Mouse (Mus musculus): ENCODE data around the gene Ccl7. TPM values are rescaled to one million over a fixed set of nuclear protein-coding genes. Genes with fewer than 3 reads are reported as not detected.

The Ccl7 gene
- total RNA-seq, 1 experiment: 6.3 TPM

- TF ChIP-seq ZC3H11A (IDR thresholded peaks at IDR 0.05; ENCODE audit: borderline replicate concordance, low read depth, low read length): no peak
- no peak for TF ChIP-seq HCFC1 (IDR thresholded peaks at IDR 0.05; ENCODE audit: borderline replicate concordance, insufficient read depth, low read length)
- no peak for TF ChIP-seq ZNF384 (IDR thresholded peaks at IDR 0.05; ENCODE audit: low read depth, low read length)
- TF ChIP-seq CHD2 (IDR thresholded peaks at IDR 0.05; ENCODE audit: low read depth, low read length): no peak
- no peak for TF ChIP-seq MAFK (IDR thresholded peaks at IDR 0.05; ENCODE audit: insufficient read depth, low read depth, low read length)
- no peak overlapping the region for H3K27ac ChIP-seq (ENCODE audit: insufficient read depth, low read depth, low read length, poor library complexity, severe bottlenecking)
- in situ Hi-C loops (cut with MboI; ENCODE audit: low sequenced_read_pairs in 2 of 2, unreplicated experiment in 2 of 2): loop anchor here in 1 of 2 experiments (25.0 kb wide), 1 partner anchor 188 kb away; no protein-coding TSS in a partner anchor
- H3K4me3 ChIP-seq (ENCODE audit: insufficient read depth in 1 of 2, low read depth in 1 of 2, low read length in 2 of 2, poor library complexity in 1 of 2, severe bottlenecking in 1 of 2): no peak overlapping the region
- no peak for DNase-seq (ENCODE audit: low read depth, low spot score)
- no peaks in the 10 kb centered on the region for H3K36me3 ChIP-seq (ENCODE audit: control insufficient read depth, insufficient read depth, low read length, poor library complexity, severe bottlenecking)
- no peaks in the 10 kb centered on the region for H3K9me3 ChIP-seq (ENCODE audit: control insufficient read depth, insufficient read depth, low read depth, low read length)
- no peak overlapping the region for H3K9ac ChIP-seq (ENCODE audit: insufficient read depth, low read depth, low read length, poor library complexity, severe bottlenecking)
- no peaks in the 10 kb centered on the region for H3K4me1 ChIP-seq (ENCODE audit: control insufficient read depth in 2 of 2, insufficient read depth in 2 of 2, low read length in 2 of 2, poor library complexity in 1 of 2)
Measured at GRCm38 (mm10) chr11:81999469-81999868, 46.0 kb upstream of the Ccl7 start.

GRCm38 (mm10) chr11:82000581-82000980 lies 44.9 kb upstream of the Ccl7 start:
- Histone ChIP-seq H3K9ac (ENCODE audit: insufficient read depth, low read depth, low read length, poor library complexity, severe bottlenecking) (no peak overlapping the region), H3K4me3 (ENCODE audit: insufficient read depth in 1 of 2, low read depth in 1 of 2, low read length in 2 of 2, poor library complexity in 1 of 2, severe bottlenecking in 1 of 2) (no peak overlapping the region), H3K4me1 (ENCODE audit: control insufficient read depth in 2 of 2, insufficient read depth in 2 of 2, low read length in 2 of 2, poor library complexity in 1 of 2) (no peaks in the 10 kb centered on the region), H3K9me3 (ENCODE audit: control insufficient read depth, insufficient read depth, low read depth, low read length) (no peaks in the 10 kb centered on the region), H3K27ac (ENCODE audit: insufficient read depth, low read depth, low read length, poor library complexity, severe bottlenecking) (no peak overlapping the region), H3K36me3 (ENCODE audit: control insufficient read depth, insufficient read depth, low read length, poor library complexity, severe bottlenecking) (no peaks in the 10 kb centered on the region)
- TF ChIP-seq MAFK (IDR thresholded peaks at IDR 0.05; ENCODE audit: insufficient read depth, low read depth, low read length) (no peak), CHD2 (IDR thresholded peaks at IDR 0.05; ENCODE audit: low read depth, low read length) (no peak)
- in situ Hi-C loops (cut with MboI; ENCODE audit: low sequenced_read_pairs in 2 of 2, unreplicated experiment in 2 of 2): no loop called here
- no peak for DNase-seq (ENCODE audit: low read depth, low spot score)

GRCm38 (mm10) chr11:82004810-82005209 lies 40.7 kb upstream of the Ccl7 start:
- TF ChIP-seq MAFK (IDR thresholded peaks at IDR 0.05; ENCODE audit: insufficient read depth, low read depth, low read length) (no peak), ZNF384 (IDR thresholded peaks at IDR 0.05; ENCODE audit: low read depth, low read length) (no peak), ZC3H11A (IDR thresholded peaks at IDR 0.05; ENCODE audit: borderline replicate concordance, low read depth, low read length) (no peak), CHD2 (IDR thresholded peaks at IDR 0.05; ENCODE audit: low read depth, low read length) (no peak), HCFC1 (IDR thresholded peaks at IDR 0.05; ENCODE audit: borderline replicate concordance, insufficient read depth, low read length) (no peak)
- in situ Hi-C loops (cut with MboI; ENCODE audit: low sequenced_read_pairs in 2 of 2, unreplicated experiment in 2 of 2): no loop called here

GRCm38 (mm10) chr11:82006796-82007423 lies 38.6 kb upstream of the Ccl7 start:
- no peaks in the 10 kb centered on the region for H3K36me3 ChIP-seq (ENCODE audit: control insufficient read depth, insufficient read depth, low read length, poor library complexity, severe bottlenecking)
- H3K9ac ChIP-seq (ENCODE audit: insufficient read depth, low read depth, low read length, poor library complexity, severe bottlenecking): no peak overlapping the region
- no peaks in the 10 kb centered on the region for H3K9me3 ChIP-seq (ENCODE audit: control insufficient read depth, insufficient read depth, low read depth, low read length)
- no peak overlapping the region for H3K4me3 ChIP-seq (ENCODE audit: insufficient read depth in 1 of 2, low read depth in 1 of 2, low read length in 2 of 2, poor library complexity in 1 of 2, severe bottlenecking in 1 of 2)
- TF ChIP-seq CHD2 (IDR thresholded peaks at IDR 0.05; ENCODE audit: low read depth, low read length) (no peak), MAFK (IDR thresholded peaks at IDR 0.05; ENCODE audit: insufficient read depth, low read depth, low read length) (no peak), ZNF384 (IDR thresholded peaks at IDR 0.05; ENCODE audit: low read depth, low read length) (no peak), ZC3H11A (IDR thresholded peaks at IDR 0.05; ENCODE audit: borderline replicate concordance, low read depth, low read length) (no peak), HCFC1 (IDR thresholded peaks at IDR 0.05; ENCODE audit: borderline replicate concordance, insufficient read depth, low read length) (no peak)
- no peaks in the 10 kb centered on the region for H3K4me1 ChIP-seq (ENCODE audit: control insufficient read depth in 2 of 2, insufficient read depth in 2 of 2, low read length in 2 of 2, poor library complexity in 1 of 2)
- in situ Hi-C loops (cut with MboI; ENCODE audit: low sequenced_read_pairs in 2 of 2, unreplicated experiment in 2 of 2): no loop called here
- no peak overlapping the region for H3K27ac ChIP-seq (ENCODE audit: insufficient read depth, low read depth, low read length, poor library complexity, severe bottlenecking)
- DNase-seq (ENCODE audit: low read depth, low spot score): no peak

More at GRCm38 (mm10) chr11:82004810-82005209, 40.7 kb upstream of the Ccl7 start:
- Histone ChIP-seq H3K9ac (ENCODE audit: insufficient read depth, low read depth, low read length, poor library complexity, severe bottlenecking) (no peak overlapping the region), H3K4me3 (ENCODE audit: insufficient read depth in 1 of 2, low read depth in 1 of 2, low read length in 2 of 2, poor library complexity in 1 of 2, severe bottlenecking in 1 of 2) (no peak overlapping the region), H3K27ac (ENCODE audit: insufficient read depth, low read depth, low read length, poor library complexity, severe bottlenecking) (no peak overlapping the region), H3K9me3 (ENCODE audit: control insufficient read depth, insufficient read depth, low read depth, low read length) (no peaks in the 10 kb centered on the region), H3K4me1 (ENCODE audit: control insufficient read depth in 2 of 2, insufficient read depth in 2 of 2, low read length in 2 of 2, poor library complexity in 1 of 2) (no peaks in the 10 kb centered on the region), H3K36me3 (ENCODE audit: control insufficient read depth, insufficient read depth, low read length, poor library complexity, severe bottlenecking) (no peaks in the 10 kb centered on the region)
- DNase-seq (ENCODE audit: low read depth, low spot score): no peak

GRCm38 (mm10) chr11:82010115-82010514 lies 35.4 kb upstream of the Ccl7 start:
- TF ChIP-seq MAFK (IDR thresholded peaks at IDR 0.05; ENCODE audit: insufficient read depth, low read depth, low read length) (no peak), HCFC1 (IDR thresholded peaks at IDR 0.05; ENCODE audit: borderline replicate concordance, insufficient read depth, low read length) (no peak), CHD2 (IDR thresholded peaks at IDR 0.05; ENCODE audit: low read depth, low read length) (no peak), ZNF384 (IDR thresholded peaks at IDR 0.05; ENCODE audit: low read depth, low read length) (no peak), ZC3H11A (IDR thresholded peaks at IDR 0.05; ENCODE audit: borderline replicate concordance, low read depth, low read length) (no peak)
- H3K9ac ChIP-seq (ENCODE audit: insufficient read depth, low read depth, low read length, poor library complexity, severe bottlenecking): no peak overlapping the region
- in situ Hi-C loops (cut with MboI; ENCODE audit: low sequenced_read_pairs in 2 of 2, unreplicated experiment in 2 of 2): no loop called here

More at GRCm38 (mm10) chr11:82010115-82010514, 35.4 kb upstream of the Ccl7 start:
- no peaks in the 10 kb centered on the region for H3K9me3 ChIP-seq (ENCODE audit: control insufficient read depth, insufficient read depth, low read depth, low read length)
- no peak overlapping the region for H3K27ac ChIP-seq (ENCODE audit: insufficient read depth, low read depth, low read length, poor library complexity, severe bottlenecking)
- no peak for DNase-seq (ENCODE audit: low read depth, low spot score)
- H3K36me3 ChIP-seq (ENCODE audit: control insufficient read depth, insufficient read depth, low read length, poor library complexity, severe bottlenecking): no peaks in the 10 kb centered on the region
- H3K4me1 ChIP-seq (ENCODE audit: control insufficient read depth in 2 of 2, insufficient read depth in 2 of 2, low read length in 2 of 2, poor library complexity in 1 of 2): no peaks in the 10 kb centered on the region
- H3K4me3 ChIP-seq (ENCODE audit: insufficient read depth in 1 of 2, low read depth in 1 of 2, low read length in 2 of 2, poor library complexity in 1 of 2, severe bottlenecking in 1 of 2): no peak overlapping the region

Measured in ES-E14 (cell line).